Mouse (Mus musculus) cerebellum, adult 9-11 months (tissue): ENCODE measurements around the gene 1700008P02Rik.
"Not testable (repeated sequence)": the region's sequence is repeated elsewhere in the genome, so short reads cannot be mapped to it uniquely, and the experiment has no call there.

Experiments
- DNase-seq: peaks from one replicate; pipeline ENCODE4 v3.0.0; 2022

Gene 1700008P02Rik

DNA sequence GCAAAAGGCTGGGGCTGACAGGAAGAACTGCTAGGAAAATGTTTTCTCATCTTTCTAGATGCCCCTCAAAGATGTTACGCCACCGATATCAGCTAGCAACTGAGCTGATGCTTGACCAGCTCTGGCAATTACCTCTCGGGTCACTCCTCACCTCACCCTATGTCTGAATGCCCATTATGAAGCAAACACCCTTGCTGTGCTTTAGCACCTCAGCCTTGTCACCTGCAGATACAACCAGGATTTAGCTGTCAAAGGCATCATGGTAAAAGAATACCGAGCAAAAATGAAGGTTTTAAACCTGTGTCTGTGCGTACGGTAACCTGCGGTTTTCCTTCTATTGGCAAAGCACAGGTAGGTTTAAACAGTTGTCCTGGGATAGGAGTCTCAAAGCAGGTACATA is at the start of gene 1700008P02Rik:
1700008P02Rik (minus strand) TSS at position 101 of the 400 bp plus-strand sequence.
- no peak for DNase-seq

DNA sequence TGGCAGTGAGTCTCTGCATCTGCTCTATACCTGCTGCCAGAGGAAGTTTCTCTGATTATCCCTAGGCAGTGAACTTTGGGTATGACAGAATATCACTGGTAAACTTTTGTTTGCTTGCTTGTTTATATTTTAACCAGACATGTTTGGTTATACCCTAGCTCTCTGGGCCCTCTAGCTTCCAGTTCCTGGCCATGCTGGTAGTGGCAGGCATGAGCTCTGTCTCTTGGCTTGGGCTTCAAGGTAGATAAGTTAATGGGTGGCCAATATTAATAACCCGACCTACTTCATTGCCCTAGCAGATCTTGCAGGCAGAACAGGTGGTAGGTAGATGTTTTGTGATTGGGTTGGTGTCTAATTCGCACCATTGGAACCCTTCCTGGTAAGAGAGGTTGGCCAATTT is 29.2 kb upstream of the 1700008P02Rik start:
- no peak for DNase-seq

DNA sequence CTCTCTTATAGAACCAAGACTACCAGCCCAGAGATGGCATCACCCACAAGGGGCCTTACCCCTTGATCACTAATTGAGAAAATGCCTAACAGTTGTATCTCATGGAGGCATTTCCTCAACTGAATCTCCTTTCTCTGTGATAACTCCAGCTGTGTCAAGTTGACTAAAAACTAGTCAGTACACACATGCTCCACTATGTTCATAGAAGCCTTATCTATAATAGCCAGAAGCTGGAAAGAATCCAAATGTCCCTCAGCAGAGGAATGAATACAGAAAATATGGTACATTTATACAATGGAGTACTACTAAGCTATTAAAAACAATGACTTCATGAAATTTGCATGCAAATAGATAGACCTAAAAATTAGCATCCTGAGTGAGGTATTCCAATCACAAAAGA is 17.9 kb upstream of the 1700008P02Rik start:
- DNase-seq = not testable (repeated sequence)

DNA sequence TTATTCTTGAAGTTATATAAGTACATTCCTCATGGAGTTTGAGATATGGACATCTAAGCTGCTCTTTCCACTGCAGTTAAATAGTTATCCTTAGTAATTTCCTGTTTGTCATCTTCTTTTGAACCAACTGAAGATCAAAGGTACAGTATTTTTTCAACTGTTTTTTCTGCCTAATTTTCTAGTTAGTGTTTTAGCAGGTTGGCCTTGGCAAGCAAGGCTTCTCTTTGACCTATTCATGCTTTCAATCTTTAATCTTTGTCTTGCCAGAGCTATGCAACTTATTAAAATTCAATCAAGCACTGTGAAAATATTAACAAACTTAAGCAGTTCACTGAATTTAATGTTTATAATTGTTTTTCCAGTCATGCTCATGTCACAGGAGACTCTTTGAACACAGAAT is 14.0 kb upstream of the 1700008P02Rik start:
- DNase-seq = no peak

DNA sequence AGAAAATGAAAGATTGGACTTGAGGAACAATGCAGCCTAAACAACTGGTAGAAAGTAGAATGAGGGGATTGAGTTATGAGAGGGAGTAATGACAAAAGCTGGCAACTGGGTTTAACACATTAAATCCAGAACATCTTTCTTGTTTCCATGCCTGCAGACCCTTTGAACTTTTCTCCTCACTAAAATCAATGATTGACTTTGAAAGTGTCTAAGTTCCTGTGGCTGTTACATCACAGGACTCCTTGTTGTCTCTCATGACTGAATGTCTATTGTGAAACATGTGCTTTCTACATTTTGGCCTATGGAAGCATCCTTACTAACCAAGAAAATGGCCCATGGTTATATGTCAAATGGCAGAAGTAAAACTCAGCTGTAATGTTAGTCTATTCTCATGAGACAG is 2.4 kb downstream of the 1700008P02Rik start:
- no peak for DNase-seq
